Mouse (Mus musculus) liver, postnatal 0 days (tissue): ENCODE data around the gene Golga3.

Experiments used
- CTCF ChIP-seq: sonication (generic); IDR thresholded peaks from 2 replicates; pipeline ENCODE4 v1.5.1; 2016; ENCODE audit warnings: antibody characterized with exemption, low read depth
- EP300 ChIP-seq: IDR thresholded peaks from 2 replicates; pipeline ENCODE4 v1.6.1; 2016; ENCODE audit warnings: antibody characterized with exemption, low read depth, mild to moderate bottlenecking

DNA sequence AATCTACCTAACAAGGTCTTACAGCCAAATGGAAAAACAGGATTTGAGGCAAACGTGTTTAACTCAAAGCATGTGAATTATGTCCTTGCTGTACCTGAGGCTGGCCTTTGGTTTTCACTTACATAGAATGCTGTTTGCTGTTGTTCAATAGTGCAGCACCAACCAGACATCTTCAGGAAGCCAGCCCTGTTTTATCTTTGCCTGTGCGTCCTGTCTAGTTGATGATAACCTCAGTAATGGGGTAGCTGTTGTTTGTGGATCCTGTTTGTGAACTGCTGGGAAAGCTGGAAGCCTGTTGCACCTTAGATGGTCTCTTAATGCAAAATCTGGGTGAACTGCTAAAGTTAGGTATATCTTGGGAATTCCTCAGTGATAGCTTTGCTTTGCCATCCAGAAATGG lies 2.1 kb downstream of the Golga3 start:
- peak; percentile 46; the same call in 1 of the 2 replicates for TF ChIP-seq EP300
- no peak for TF ChIP-seq CTCF
